Mouse (Mus musculus): ENCODE measurements around the gene Ints11. TPM values are rescaled to one million over a fixed set of nuclear protein-coding genes. Genes with fewer than 3 reads are reported as not detected.
A peak's percentile ranks its signal among the peaks of the same experiment; 100 is the strongest.

Gene Ints11
- total RNA-seq (2021) = 10 to 100 TPM; 15.4 to 15.9 TPM
- long read RNA-seq, experiment 1, transcript Ints11-201 (17 exons, 2,368 nt) = major isoform, 25 of 32 reads
- long read RNA-seq, experiment 1, partial matches to known transcripts = 3 of 32 reads
- long read RNA-seq, experiment 1, other reads (novel, unspliced or antisense) = 4 of 32 reads
- long read RNA-seq, experiment 2, transcript Ints11-201 (17 exons, 2,368 nt) = major isoform, 27 of 30 reads
- long read RNA-seq, experiment 2, partial matches to known transcripts = 1 of 30 reads
- long read RNA-seq, experiment 2, other reads (novel, unspliced or antisense) = 2 of 30 reads

- intact Hi-C loops (cut with DNase I; ENCODE audit: low total_unique reads) = no loop called here
- peak; percentile 98 for DNase-seq
These were observed at the start of gene Ints11, which contains the start of gene Cptp for GRCm38 (mm10) chr4:155869317-155870033. Gene Ints11, plus strand, starts transcription at chr4:155869546. Gene Cptp, minus strand, starts transcription at chr4:155869440.

- peak; percentile 17 for DNase-seq
- intact Hi-C loops (cut with DNase I; ENCODE audit: low total_unique reads) = no loop called here
These were observed 48.3 kb upstream of the Ints11 start for GRCm38 (mm10) chr4:155821025-155821424.

DNA sequence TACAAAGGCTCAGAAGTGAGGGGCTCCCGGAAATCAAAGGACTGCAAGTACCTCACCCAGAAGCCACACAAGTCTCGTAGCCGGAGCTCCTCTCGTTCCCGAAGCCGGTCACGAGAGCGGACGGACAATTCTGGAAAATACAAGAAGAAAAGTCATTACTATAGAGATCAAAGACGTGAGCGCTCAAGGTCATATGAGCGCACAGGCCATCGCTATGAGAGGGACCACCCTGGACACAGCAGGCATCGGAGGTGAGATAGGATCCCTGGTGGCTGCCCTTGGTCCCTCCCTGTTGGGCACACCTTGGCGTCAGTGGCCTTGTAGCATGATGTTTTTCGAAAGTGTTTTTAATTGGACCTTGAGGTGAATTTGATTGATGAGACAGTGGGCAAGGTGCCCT, 45.9 kb upstream of the Ints11 start:
- no peak for DNase-seq
- intact Hi-C loops (cut with DNase I; ENCODE audit: low total_unique reads) = no loop called here

DNA sequence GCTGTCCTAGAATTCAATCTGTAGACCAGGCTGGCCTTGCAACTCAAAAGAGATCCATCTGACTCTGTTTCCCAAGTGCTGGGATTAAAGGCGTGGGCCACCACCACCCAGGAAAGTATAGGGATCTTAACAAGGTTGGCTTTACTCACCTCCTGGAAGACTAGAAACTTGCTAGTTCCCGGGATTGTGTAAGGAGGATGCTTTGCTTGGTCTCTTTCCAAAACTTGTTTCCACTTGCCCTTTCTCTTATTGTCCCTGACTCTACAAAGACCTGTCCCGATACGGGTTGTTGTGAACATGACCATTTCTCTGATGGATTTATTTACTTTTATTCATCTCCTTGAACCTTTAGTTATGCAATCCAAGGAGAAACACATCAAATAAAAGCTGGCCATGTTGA, 39.5 kb upstream of the Ints11 start:
- intact Hi-C loops (cut with DNase I; ENCODE audit: low total_unique reads) = no loop called here

DNA sequence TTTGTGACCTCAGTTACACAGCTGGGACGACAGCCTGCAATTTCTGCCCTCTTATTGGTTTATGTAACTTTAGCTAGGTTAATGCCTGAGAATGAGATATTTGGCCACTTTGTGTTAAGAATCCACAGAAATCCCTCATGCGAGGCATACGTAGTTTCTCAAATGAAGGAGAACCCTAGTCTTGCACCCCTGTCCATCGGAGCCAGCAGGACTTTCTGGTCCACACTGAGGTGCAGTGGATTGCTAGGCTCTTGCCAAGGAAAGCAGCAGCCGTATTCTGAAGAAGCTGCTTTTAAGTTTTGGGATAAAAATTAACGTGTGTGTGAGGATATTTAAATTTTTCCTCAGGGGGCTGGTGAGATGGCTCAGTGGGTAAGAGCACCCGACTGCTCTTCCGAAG, 38.8 kb upstream of the Ints11 start:
- intact Hi-C loops (cut with DNase I; ENCODE audit: low total_unique reads) = no loop called here

More for the DNA sequence above, 39.5 kb upstream of the Ints11 start:
- DNase-seq = no peak

DNA sequence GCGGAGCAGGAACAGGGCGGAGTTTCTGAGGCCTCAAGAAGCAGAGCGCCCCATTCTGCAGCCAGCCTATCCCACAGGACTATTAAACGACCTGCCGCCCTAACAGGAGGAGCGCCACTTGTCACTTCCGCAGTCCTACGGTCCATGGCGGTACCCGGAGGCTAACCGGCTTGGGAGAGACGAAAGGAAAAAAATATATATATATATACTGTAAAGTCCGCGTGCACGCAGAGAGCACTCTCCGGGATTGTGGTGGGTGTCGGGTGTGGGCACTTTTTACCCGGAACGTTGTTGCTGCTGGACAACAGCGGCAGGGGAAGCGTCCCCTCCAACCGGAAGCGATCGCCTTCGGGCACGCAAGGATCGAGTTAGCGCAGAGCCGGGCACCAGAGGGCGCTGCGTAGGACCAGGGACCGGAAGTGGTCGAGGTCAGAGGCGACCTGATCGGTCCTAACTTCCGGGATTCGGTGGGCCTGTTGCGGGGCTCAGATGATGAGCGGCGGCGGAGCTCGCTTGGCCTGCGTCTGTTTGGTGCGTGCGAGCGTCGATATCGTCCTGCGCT, 38.1 kb upstream of the Ints11 start, which contains the start of gene Aurkaip1:
Gene Aurkaip1 (plus strand): TSS at position 68 of the 562 bp plus-strand sequence.
- DNase-seq = peak; percentile 96
- intact Hi-C loops (cut with DNase I; ENCODE audit: low total_unique reads) = no loop called here

More for the DNA sequence above, 38.8 kb upstream of the Ints11 start:
- no peak for DNase-seq

DNA sequence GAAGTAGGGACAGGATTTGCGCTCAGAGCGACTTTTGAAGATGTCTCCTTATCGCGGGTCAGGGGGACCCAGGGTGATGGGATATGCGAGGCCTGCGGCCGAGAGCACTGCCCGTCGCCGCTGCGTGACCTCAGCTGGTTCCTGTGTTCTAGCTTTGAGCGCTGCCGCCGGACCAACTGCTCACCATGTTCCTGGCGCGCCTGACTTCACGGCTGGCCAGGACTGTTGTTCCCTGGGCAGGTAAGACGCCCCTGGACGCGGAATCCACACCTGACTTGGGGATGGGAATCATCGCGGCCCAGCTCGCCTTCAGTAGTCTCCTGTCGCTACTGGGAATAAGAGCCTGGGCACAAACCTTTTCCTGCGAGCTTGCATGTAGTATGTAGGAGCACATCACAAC, 37.5 kb upstream of the Ints11 start:
- peak; percentile 30 for DNase-seq
- intact Hi-C loops (cut with DNase I; ENCODE audit: low total_unique reads) = no loop called here

DNA sequence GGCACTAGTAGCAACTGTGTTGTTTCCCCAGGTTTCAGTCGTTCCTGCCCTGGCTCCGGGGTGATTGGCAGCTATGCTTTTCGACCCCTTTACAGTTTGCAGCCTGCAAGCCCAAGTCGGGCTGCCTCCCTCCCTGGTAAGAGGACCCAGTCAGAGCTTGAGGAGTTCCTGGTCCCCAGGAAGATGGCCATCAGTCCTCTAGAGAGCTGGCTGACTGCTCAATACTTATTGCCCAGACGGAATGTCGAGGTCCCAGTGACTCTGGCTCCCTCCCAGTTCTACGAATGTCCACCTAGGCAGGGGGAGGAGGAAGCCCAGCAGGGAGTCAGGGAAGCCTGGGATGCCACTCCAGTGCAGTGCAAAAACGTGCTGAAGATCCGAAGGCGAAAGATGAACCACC, 37.0 kb upstream of the Ints11 start:
- intact Hi-C loops (cut with DNase I; ENCODE audit: low total_unique reads) = no loop called here
- DNase-seq = peak; percentile 9

DNA sequence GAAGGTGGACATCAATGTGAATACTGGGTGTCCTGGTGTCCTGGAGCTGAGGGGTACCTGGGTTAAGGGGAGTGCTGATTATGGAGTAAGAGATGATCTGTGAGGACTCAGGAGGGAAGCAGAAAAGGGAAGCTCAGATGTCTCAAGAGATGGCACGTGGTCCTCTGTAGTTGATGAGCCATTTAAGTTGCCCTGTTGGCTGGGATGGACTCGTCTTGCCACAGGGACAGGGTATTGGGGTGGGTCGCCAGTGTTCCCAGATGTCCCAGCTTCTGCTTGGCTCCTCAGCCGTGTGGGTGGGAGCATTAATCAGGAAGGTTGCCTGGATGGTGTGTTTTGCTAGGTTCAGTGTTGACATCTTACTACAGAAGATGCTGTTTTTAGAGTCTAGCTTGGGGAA, 36.1 kb upstream of the Ints11 start:
- intact Hi-C loops (cut with DNase I; ENCODE audit: low total_unique reads) = no loop called here
- no peak for DNase-seq

DNA sequence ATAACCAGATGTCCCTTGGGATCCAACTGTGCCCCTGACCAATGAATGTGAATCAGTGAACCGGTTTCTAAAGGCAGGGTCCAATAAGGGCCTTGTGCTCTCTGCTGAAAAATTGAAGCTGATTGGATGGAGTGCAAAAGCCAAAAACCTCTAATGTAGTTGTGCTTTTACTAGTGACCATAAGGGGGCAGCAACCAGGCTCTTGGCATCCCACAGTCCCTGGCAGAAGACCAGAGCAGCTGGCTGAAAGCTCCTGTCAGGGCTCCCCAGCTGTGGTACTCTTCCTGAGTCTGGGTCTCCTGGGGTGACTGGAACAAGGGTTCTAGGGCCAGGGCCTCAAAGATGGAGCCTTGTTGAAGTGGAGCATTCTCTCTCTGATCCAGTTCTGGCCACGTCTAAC, 35.5 kb upstream of the Ints11 start:
- intact Hi-C loops (cut with DNase I; ENCODE audit: low total_unique reads) = no loop called here
- DNase-seq = peak; percentile 92

DNA sequence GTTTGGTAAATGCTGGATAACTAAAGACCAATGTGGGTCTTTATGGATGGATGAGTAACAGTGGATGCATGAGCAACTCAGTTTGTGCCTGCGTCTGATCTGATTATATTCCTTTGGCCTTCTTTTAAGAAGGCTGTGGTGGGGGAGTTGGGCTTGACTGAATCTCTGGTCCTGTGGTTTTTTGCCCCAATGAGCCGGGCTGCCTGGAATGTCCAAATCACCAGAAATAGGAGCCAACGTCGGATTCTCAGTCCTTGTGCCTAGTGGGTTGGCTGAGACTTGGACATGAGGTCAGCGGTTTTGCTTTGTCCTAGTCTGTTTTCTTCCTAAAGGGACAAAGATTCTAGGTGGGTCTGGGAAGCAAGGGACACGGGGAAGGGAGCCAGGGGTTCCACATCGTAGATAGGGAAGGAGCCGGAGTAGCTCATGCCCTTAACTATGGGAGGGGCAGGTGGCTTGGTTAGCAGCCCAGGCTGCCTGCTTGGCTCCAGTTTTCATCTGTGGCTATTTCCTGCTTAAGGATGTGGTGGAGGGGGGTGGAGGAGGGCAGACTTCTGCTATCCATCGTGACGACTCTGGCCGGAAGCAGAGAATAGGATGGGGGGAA, 31.8 kb upstream of the Ints11 start:
- peak; percentile 71 for DNase-seq

DNA sequence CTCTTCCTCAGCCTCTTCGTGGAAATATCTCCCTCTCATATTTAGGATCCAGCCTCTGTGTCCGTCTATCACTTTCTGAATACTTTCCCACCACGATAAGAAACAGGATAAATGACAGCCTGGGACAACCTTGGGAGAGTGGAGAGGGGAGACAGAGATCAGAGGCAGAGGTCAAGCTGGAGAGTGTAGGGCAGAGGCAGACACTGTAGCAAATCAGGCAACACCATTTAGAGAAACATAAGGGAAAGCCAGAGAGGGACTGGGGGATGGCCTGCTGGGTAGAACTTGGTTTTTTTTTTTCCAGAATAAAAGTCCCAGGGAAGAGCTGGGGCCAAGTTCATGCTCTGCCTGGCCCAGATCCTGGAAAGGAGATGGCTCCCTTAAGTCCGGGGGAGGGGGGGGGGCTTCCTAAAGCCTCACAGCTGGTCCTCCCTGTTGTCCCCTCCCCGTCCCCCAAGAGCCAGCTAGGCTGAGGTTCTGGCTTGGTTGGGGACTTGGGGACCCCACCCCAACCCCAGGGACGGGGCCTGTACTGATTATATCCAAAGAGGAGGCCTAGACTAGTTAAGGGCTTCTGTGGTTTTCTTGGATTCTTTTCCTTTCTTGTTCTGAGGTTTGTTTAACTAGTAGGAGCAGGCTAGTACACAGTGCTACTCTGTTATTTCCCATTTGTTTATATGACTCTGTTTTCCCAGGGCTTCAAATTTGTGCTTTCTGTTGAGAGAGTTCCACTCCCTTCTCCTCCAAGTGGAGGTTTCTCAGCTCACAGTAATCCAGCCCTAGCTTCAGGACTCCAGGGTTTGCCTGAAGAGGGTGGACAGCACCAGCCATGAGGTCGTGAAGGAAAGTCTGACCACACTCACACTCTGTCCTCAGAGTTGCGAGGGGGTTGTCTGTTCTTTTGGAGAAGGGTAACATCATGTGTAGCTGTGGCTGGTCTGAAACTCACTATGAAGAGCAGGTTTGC, 30.9 kb upstream of the Ints11 start:
- DNase-seq = peak; percentile 73
- intact Hi-C loops (cut with DNase I; ENCODE audit: low total_unique reads) = no loop called here

More for the DNA sequence above, 31.8 kb upstream of the Ints11 start:
- intact Hi-C loops (cut with DNase I; ENCODE audit: low total_unique reads) = no loop called here

DNA sequence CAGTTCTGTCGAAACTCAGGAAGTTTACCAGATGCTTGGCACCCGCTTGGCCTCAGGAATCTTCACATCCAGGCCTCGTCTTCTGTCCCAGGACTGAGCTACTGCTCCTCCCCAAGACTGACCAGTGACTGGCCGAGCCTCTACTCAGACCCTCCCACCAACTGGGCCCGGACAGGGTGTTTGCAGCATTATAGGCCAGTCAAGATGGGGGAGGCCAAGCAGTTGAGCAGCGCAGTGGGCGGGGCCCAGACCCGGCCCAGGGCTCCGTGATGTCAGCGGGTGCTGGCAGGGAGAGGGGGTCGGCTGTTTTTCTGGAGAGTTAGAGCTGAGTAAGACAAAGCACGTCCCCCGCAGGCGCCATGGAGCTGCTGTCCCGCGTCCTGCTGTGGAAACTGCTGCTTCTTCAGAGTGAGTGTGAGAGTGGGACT, 29.8 kb upstream of the Ints11 start, which contains the start of gene Mxra8:
Gene Mxra8 (plus strand): TSS at position 198 of the 428 bp plus-strand sequence.
- DNase-seq = peak; percentile 95
- intact Hi-C loops (cut with DNase I; ENCODE audit: low total_unique reads) = no loop called here

DNA sequence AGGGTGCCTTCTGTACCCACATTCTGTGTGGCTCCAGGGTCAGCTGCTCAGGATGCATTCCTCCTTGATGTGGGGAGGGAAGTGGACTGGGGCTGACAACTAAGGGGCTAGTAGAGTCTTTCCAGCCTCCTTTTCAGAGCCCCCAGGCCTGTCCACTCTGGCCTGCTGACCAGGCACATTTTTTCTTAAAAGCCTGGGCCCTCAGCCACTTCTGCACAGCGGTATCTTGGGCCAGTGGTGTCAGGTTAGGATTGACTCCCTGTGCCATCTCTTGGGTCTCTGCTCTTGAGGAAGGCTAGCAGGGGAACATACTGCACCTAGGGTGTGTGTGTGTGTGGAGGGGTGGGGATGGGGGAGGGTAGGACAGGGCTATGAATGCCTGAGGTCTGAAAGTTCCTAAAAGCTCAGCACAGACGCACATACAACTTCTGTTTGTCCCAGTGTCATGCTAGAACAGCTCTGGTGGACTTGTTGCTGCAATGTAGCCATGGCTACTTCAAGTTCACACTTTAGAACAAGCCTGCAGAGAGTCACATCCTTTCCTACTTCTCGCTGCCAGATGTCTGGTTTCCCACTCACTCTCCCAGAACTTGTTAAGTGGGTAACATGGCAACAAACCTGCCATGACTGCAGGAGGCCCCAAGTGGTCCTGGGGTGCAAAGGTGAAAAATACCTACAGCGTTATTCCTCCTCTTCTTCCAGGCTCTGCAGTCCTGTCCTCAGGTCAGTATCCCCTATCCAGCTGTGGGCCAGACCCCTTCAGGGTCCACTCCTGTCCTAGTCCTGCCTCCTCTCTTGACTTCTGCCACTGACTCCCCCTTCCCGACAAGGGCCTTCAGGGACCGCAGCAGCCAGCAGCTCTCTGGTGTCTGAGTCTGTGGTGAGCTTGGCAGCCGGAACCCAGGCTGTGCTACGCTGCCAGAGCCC, 29.0 kb upstream of the Ints11 start:
- peak; percentile 56 for DNase-seq
- intact Hi-C loops (cut with DNase I; ENCODE audit: low total_unique reads) = no loop called here

DNA sequence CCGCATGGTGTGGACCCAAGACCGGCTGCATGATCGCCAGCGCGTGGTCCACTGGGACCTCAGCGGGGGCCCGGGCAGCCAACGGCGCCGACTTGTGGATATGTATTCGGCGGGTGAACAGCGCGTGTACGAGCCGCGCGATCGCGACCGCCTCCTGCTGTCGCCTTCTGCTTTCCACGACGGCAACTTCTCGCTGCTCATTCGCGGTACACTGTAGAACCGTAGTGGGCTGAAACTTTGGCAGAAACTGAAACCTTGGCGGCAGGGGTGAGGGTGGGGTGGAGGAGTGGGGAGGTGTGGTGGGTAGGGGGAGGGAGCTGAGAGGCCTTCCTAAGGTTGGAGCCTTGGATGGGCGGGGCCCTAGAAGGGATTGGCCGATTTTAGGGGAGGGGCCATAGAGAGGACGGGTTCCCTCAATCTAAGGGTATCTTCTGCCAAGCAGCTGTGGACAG, 28.3 kb upstream of the Ints11 start:
- peak; percentile 72 for DNase-seq
- intact Hi-C loops (cut with DNase I; ENCODE audit: low total_unique reads) = no loop called here

- intact Hi-C loops (cut with DNase I; ENCODE audit: low total_unique reads) = no loop called here
- DNase-seq = peak; percentile 11
These were observed 27.6 kb upstream of the Ints11 start for GRCm38 (mm10) chr4:155841651-155842270.

GRCm38 (mm10) chr4:155843231-155843630, 26.1 kb upstream of the Ints11 start:
- intact Hi-C loops (cut with DNase I; ENCODE audit: low total_unique reads) = no loop called here

More at GRCm38 (mm10) chr4:155843231-155843630, 26.1 kb upstream of the Ints11 start:
- no peak for DNase-seq

All from gastrocnemius, postnatal 14 days (tissue).